Mouse (Mus musculus) mature B cell (primary cell): Measurements from ENCODE around the gene Smad3.

ENCODE experiments used
- in situ Hi-C: fragments of 300-500 bp; cut with MboI; formaldehyde crosslinking; loops from 2 replicates; pipeline ENCODE4 v1.14.3; 2019

Smad3 gene

GRCm38 (mm10) chr9:63720715-63721114 lies 37.1 kb downstream of the Smad3 start:
- in situ Hi-C loops: no loop called here

DNA sequence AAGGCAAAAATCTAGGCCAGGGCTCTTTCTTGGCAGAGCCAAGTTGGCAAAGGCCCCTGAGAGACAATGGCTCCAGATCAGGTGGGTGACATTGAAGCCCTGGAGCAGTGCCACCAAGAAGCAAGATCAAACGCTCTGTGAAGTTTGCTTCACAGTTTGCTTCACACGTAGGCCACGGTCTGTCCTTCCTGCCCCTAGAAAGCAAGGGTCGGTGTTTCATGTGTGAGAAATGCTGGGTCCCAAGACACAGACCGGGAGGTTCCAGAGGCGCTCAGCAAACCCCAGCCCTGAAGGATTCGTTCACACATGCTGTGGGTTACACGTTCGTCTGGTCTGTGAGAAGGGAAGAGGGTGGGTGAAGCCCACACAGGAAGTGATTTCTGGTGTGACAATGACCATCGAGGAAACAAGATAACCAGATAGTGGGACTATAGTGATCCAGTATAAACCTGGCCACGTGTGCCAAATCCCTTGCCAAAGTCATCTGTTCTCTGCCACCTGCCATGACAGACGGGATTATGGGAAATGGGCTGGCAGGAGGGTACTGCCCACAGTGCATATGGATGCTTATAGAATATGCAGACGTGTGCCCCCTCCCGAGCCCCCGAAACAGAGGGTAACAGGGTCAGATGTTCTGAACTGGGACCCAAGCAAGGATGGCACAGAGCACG lies 37.9 kb downstream of the Smad3 start:
- in situ Hi-C loops: no loop called here

GRCm38 (mm10) chr9:63718735-63719358 lies 38.9 kb downstream of the Smad3 start:
- in situ Hi-C loops: no loop called here

DNA sequence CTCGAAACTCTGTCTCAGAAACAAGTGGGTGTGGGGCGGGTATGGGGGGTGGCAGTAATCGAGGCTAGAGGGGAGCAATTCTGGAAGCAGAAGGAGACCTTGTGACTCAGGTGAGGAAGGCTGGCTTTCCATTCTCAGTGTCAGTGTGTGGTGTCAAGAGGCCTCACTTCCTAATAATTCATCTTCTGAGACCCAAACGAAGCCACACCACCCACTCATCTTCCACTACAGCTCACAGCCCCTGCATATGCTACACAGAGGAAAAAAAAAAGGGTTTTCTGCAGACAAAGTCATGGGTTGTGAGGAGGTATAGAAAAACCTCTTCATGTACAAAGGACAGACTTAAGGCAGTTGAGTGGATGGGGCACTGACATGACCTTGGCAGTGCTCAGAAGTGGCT lies 39.6 kb downstream of the Smad3 start:
- in situ Hi-C loops: no loop called here

- in situ Hi-C loops: no loop called here
These were observed 40.3 kb downstream of the Smad3 start for GRCm38 (mm10) chr9:63717474-63718005.

- in situ Hi-C loops: no loop called here
These were observed 41.4 kb downstream of the Smad3 start for GRCm38 (mm10) chr9:63716150-63717138.

DNA sequence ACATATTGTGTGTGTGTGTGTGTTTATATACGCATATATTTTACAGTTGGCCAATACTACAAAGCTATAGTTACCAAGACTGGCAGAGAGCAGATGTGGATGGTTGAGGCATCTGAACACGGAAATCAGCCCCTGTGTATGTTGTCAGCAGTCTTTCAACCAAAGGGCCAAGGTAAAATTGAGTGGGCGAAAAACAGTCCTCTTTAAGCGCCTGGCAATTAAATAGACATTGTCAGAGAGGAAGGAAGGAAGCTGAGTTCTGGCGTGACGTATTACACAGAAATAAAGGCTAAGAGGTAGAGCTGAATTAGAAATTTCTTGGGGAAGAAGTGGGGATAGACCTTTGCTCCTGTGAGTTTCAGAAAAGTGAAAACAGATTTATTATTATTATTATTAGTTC lies 43.2 kb downstream of the Smad3 start:
- in situ Hi-C loops: no loop called here

DNA sequence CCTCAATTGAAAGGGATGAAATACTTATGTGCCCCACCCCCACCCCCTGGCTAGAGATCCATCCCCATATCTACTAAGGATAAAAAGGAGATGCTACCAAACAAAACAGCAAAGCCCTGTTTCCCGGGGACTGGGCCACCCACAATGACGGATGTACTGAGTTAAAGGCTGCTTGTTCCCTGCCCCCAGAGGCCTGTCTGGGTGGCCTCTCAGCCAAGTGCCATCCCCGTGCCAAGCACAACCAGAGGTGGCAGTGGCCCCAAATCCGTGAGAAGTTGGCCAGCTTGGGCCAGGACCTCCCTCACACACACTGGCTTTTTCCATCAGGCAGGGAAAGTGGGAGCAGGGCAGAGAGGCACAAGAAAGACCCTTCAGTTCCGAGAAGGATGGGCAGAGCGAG lies 45.0 kb downstream of the Smad3 start:
- in situ Hi-C loops: no loop called here

GRCm38 (mm10) chr9:63711580-63712230 lies 46.1 kb downstream of the Smad3 start:
- in situ Hi-C loops: no loop called here

DNA sequence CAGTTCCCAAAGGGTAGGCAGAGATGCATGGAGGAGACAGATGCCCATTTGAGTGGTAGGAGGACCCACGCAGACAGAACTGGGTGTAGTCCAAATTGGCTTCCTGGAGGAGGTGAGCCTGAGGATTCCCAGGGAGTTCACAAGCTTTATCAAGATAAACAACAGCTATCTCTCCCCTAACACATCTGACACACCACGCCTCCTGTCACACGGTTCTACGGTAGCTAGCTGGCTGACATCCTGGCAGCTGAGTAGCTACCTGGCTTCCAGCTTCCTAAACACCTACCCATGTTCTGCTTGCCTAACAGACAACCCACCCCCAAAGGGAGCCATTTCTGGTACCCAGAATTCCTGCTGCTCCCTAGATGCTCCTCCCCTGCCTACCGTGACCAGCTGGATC lies 47.9 kb downstream of the Smad3 start:
- in situ Hi-C loops: no loop called here

GRCm38 (mm10) chr9:63709266-63709665 lies 48.5 kb downstream of the Smad3 start:
- in situ Hi-C loops: no loop called here

GRCm38 (mm10) chr9:63707816-63708588 lies 49.8 kb downstream of the Smad3 start:
- in situ Hi-C loops: no loop called here

DNA sequence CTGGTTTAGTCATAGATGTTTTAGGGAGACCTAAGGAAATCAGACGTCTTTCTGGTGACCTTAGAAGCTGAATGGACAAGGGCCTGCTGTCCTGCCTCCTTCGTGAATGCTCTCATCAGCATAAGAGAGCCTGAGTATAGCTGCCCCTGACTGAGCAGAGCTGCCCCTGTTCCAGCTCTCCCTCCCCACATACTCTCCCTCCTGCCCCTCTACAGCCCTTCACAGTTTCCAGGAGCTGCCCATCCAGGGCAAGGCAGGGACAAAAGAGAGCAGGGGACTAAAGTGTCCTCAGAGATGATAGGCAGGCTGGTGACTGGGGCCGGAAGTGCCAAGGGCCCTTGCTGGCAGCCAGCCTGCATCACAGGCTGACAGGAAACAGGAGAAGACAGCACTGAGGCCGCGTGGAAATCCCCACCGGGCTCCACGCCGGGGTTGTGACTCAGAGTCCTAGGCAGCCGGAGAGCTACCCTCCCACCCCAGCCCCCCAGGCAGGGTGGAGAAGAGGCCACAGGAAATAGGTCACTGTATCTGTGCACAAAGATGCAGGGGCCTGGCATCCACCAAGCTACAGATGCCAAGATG lies 51.6 kb downstream of the Smad3 start:
- in situ Hi-C loops: no loop called here

- in situ Hi-C loops: no loop called here
These were observed 52.6 kb downstream of the Smad3 start for GRCm38 (mm10) chr9:63704979-63705751.

DNA sequence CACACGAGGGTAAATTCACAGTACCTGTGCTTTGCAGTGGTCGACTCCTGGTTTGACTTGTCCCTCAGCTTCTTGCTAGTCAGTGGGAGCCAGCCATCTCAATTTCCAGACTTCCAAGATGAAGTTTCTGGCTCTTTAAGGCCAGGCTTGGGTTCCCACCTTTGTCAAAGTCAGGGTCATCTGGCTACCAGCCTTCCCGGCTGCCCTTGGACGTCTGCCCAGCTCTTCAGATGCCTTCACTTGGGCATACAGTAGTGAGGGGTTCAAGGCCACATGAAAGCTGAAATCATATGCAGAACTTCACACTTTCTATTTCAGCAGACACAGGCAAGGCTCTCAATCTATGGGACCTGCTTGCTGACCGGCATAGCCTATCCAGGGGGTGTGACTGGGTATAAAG lies 53.7 kb downstream of the Smad3 start:
- in situ Hi-C loops: no loop called here

DNA sequence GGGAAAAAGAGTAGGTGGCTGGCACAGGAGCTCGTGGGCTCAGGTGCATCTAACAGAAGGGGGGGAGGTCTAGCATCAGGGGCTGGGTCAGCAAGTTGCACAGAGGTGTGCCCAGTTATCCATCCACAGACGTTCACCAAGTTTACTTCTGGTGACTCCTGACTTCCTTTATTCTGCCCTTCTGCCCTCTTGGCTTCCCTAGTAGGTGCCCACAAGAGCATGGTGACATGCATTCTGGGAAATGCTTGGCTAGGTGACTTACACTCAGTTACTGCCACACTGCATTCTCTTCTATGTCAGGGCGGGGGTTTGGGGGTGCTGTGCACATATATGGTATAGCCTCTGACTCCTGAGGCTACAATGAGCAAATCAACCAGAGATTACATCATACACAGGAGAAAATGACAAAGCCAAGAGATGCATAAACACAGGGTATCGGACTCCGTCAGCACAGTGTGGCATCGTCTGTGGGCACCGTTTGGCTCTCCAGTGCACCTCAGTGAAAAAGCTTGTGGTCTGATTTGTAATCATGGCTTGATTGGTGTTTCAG lies 54.5 kb downstream of the Smad3 start:
- in situ Hi-C loops: no loop called here

DNA sequence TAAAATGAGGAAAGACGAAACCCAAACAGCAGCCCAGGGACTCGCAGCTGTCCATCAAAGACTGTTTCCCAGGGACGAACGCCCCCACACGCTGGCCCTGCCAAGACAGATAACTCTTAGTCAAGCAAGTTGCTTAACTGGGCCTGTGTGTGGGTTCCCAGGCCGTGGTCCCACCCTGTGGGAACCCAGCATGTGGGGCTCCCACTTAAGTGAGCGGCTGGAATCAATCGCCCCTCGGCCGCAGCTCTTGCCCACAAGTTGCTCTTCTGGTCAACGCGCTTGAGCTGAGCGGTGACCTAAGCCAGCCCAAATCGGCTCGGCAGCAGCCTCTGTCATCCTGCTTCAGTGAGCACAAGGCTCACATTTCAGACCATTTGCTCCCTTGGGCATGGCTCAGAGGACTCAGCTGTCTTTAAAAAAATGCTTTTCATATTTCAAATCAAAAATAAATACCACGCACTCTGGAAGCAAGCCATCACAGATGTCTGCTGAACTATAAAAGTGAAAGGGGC lies 55.2 kb downstream of the Smad3 start:
- in situ Hi-C loops: no loop called here

DNA sequence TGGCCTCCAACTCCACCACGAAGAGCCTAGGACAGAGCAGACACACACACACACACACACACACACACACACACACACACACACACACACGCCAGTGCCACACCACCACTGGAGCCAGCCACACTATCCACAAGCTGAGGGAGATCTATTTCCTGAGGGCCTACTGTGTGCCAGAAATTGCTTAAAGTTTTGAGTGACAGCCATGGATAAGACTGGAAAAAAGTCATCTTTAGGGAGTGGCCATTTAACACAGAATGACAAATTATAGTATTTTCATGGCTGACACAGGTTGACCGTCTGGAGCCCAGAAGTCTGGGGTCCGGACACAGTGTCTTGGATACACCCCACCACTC lies 55.9 kb downstream of the Smad3 start:
- in situ Hi-C loops: no loop called here

DNA sequence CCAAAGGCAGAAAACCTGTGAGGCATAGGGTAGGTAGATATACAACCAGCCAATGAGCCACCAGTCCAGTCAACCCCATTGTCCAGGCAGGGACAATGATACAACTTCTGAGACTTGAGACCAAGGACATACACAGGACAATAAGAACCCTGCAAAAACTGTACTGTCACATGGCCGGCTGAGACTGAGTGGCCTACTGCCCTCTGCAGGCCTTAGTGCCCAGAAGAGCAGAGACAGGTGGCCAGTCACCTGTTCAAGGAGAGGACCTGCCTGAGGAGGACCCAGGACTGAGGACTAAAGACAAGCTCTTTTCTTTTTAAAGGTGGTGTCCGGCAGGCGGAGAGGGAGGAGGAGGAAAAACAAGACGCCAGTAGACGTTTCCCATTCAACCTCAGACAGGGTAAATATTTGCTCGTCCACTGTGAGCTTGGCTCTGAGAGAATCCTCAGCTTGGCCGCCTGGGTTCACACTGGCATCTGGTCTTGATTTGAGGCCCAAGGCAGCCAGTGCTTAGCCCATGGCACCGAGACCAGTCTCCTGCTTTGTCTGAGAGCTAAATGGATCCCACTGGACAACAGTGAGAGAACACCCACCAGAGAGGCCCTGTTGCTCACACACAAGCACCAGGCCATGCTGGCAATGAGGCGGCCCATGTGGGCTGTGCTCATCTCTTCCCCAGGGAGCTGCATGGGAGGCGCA lies 56.4 kb downstream of the Smad3 start:
- in situ Hi-C loops: no loop called here
